Mouse (Mus musculus) midbrain, embryonic 16.5 days (tissue): ENCODE data around the gene Adipor1. TPM values are rescaled to one million over a fixed set of nuclear protein-coding genes. Genes with fewer than 3 reads are reported as not detected.

Experiments
- ATAC-seq: fragments of 200-750 bp; cut with Nextera tagmentation; 2 replicates; pipeline ENCODE4 v1.8.0; 2017; ENCODE audit warnings: moderate TSS enrichment
- H3K27ac ChIP-seq: fragments of 300-500 bp; sonication (generic); 2 replicates; pipeline ENCODE4 v1.5.1; 2014; ENCODE audit warnings: mild to moderate bottlenecking, low read length, mixed read lengths
- H3K27me3 ChIP-seq: fragments of 300-500 bp; sonication (generic); 2 replicates; pipeline ENCODE4 v1.6.1; 2014; ENCODE audit warnings: low read depth, low read length, mixed read lengths; ENCODE audit not compliant: control insufficient read depth, insufficient read depth
- H3K36me3 ChIP-seq: fragments of 300-500 bp; sonication (generic); 2 replicates; pipeline ENCODE4 v1.6.1; 2014; ENCODE audit warnings: mild to moderate bottlenecking, low read length, moderate library complexity, mixed read lengths; ENCODE audit not compliant: control insufficient read depth, insufficient read depth
- H3K4me1 ChIP-seq: fragments of 300-500 bp; sonication (generic); 2 replicates; pipeline ENCODE4 v1.6.1; 2014; ENCODE audit warnings: mild to moderate bottlenecking, low read length, mixed read lengths; ENCODE audit not compliant: control insufficient read depth, insufficient read depth
- H3K4me2 ChIP-seq: fragments of 300-500 bp; sonication (generic); 2 replicates; pipeline ENCODE4 v1.6.1; 2014; ENCODE audit warnings: mild to moderate bottlenecking, low read length, mixed read lengths
- H3K4me3 ChIP-seq: fragments of 300-500 bp; sonication (generic); 2 replicates; pipeline ENCODE4 v1.5.1; 2014; ENCODE audit warnings: low read depth, mild to moderate bottlenecking, low read length, moderate library complexity, mixed read lengths
- H3K9ac ChIP-seq: fragments of 300-500 bp; sonication (generic); 2 replicates; pipeline ENCODE4 v1.6.1; 2014; ENCODE audit warnings: low read depth, low read length, mixed read lengths
- H3K9me3 ChIP-seq: fragments of 300-500 bp; sonication (generic); replicated peaks from 2 replicates; pipeline ENCODE4 v1.6.1; 2014; ENCODE audit warnings: mild to moderate bottlenecking, low read length, mixed read lengths; ENCODE audit not compliant: control insufficient read depth, poor library complexity, severe bottlenecking
- WGBS: fragments of 180-500 bp; shearing (Covaris S2); extraction: QIAGEN DNeasy Blood & Tissue Kit; methylation state at CpG from one replicate; pipeline ENCODE4 v1.1.7; 2014; 5-methylcytosine and 5-hydroxymethylcytosine counted together
- polyA plus RNA-seq: library from polyadenylated mRNA; unstranded; fragments of >200 nt; fragmentation: Nextera tagmentation; extraction: Ambion mirVana; gene quantifications from 2 replicates; pipeline ENCODE4 v1.2.1, GENCODE M21; 2015

The Adipor1 gene
- polyA plus RNA-seq, result 77.1 and 82.6 TPM in 2 replicates

- under 1% methylated on average over 64 of the region's 77 CpGs for WGBS
- Histone ChIP-seq H3K9ac (peak within 1 kb of the TSS; percentile 81), H3K27ac (peak within 1 kb of the TSS; percentile 89), H3K9me3 (no peaks in the 10 kb centered on the region), H3K4me3 (peak within 1 kb of the TSS; percentile 74), H3K36me3 (no peaks in the 10 kb centered on the region), H3K4me2 (peak within 1 kb of the TSS; percentile 72), H3K27me3 (no peaks in the 10 kb centered on the region), H3K4me1 (peaks cover 34% of the 10 kb centered on the region)
- peak; percentile 100 for ATAC-seq
These were observed at the start of gene Adipor1 for GRCm38 (mm10) chr1:134415168-134415831. Adipor1 (plus strand) TSS chr1:134415378.

- Histone ChIP-seq H3K9me3 (no peaks in the 10 kb centered on the region), H3K4me3 (no peak overlapping the region), H3K27ac (no peak overlapping the region), H3K36me3 (no peaks in the 10 kb centered on the region), H3K4me2 (no peak overlapping the region), H3K4me1 (peaks cover 10% of the 10 kb centered on the region), H3K9ac (no peak overlapping the region), H3K27me3 (no peaks in the 10 kb centered on the region)
- 65% methylated on average over 5 of the region's 5 CpGs for WGBS
- no peak for ATAC-seq
These were observed 49.7 kb upstream of the Adipor1 start for GRCm38 (mm10) chr1:134365491-134365890.

- H3K27me3 ChIP-seq, result no peaks in the 10 kb centered on the region
- 54% methylated on average over 9 of the region's 9 CpGs for WGBS
- H3K9me3 ChIP-seq, result no peaks in the 10 kb centered on the region
- no peak overlapping the region for H3K4me2 ChIP-seq
- H3K27ac ChIP-seq, result no peak overlapping the region
- no peaks in the 10 kb centered on the region for H3K4me1 ChIP-seq
- H3K9ac ChIP-seq, result no peak overlapping the region
- no peaks in the 10 kb centered on the region for H3K36me3 ChIP-seq
- ATAC-seq, result no peak
- H3K4me3 ChIP-seq, result no peak overlapping the region
These were observed 46.3 kb upstream of the Adipor1 start for GRCm38 (mm10) chr1:134368777-134369337.

GRCm38 (mm10) chr1:134374124-134374523, 41.1 kb upstream of the Adipor1 start:
- WGBS, result 77% methylated on average over 2 of the region's 2 CpGs
- Histone ChIP-seq H3K9me3 (no peaks in the 10 kb centered on the region), H3K4me1 (no peaks in the 10 kb centered on the region), H3K27ac (no peak overlapping the region), H3K36me3 (no peaks in the 10 kb centered on the region), H3K4me3 (no peak overlapping the region), H3K9ac (no peak overlapping the region), H3K4me2 (no peak overlapping the region), H3K27me3 (no peaks in the 10 kb centered on the region)
- no peak for ATAC-seq

- WGBS, result 85% methylated on average over 2 of the region's 2 CpGs
- Histone ChIP-seq H3K9me3 (peaks cover 3% of the 10 kb centered on the region; the same call in 1 of the 2 replicates), H3K4me2 (no peak overlapping the region), H3K36me3 (no peaks in the 10 kb centered on the region), H3K4me1 (peaks cover 13% of the 10 kb centered on the region), H3K27me3 (no peaks in the 10 kb centered on the region), H3K4me3 (no peak overlapping the region), H3K9ac (no peak overlapping the region), H3K27ac (no peak overlapping the region)
- no peak for ATAC-seq
These were observed 34.1 kb upstream of the Adipor1 start for GRCm38 (mm10) chr1:134381051-134381450.

- Histone ChIP-seq H3K36me3 (no peaks in the 10 kb centered on the region), H3K9me3 (peaks cover 3% of the 10 kb centered on the region; the same call in 1 of the 2 replicates), H3K4me2 (peak overlapping the region; percentile 59), H3K9ac (peak overlapping the region; percentile 36; the same call in 1 of the 2 replicates), H3K4me1 (peaks cover 13% of the 10 kb centered on the region), H3K4me3 (peak overlapping the region; percentile 34), H3K27me3 (no peaks in the 10 kb centered on the region), H3K27ac (no peak overlapping the region)
- WGBS, result 14% methylated on average over 19 of the region's 19 CpGs
- ATAC-seq, result no peak
These were observed 33.2 kb upstream of the Adipor1 start for GRCm38 (mm10) chr1:134381795-134382625.

GRCm38 (mm10) chr1:134384581-134384980, 30.6 kb upstream of the Adipor1 start:
- no peak overlapping the region for H3K4me2 ChIP-seq
- 88% methylated on average over 4 of the region's 4 CpGs for whole genome bisulfite sequencing
- H3K4me1 ChIP-seq, result peaks cover 13% of the 10 kb centered on the region
- no peaks in the 10 kb centered on the region for H3K36me3 ChIP-seq
- H3K27me3 ChIP-seq, result no peaks in the 10 kb centered on the region; the same call in 1 of the 2 replicates
- H3K4me3 ChIP-seq, result no peak overlapping the region
- peaks cover 3% of the 10 kb centered on the region; the same call in 1 of the 2 replicates for H3K9me3 ChIP-seq
- ATAC-seq, result no peak
- H3K9ac ChIP-seq, result no peak overlapping the region
- no peak overlapping the region for H3K27ac ChIP-seq

- no peak overlapping the region for H3K4me2 ChIP-seq
- ATAC-seq, result no peak
- no peaks in the 10 kb centered on the region for H3K36me3 ChIP-seq
- H3K27ac ChIP-seq, result no peak overlapping the region
- no peak overlapping the region for H3K9ac ChIP-seq
- no peak overlapping the region for H3K4me3 ChIP-seq
- H3K27me3 ChIP-seq, result no peaks in the 10 kb centered on the region; the same call in 1 of the 2 replicates
- peaks cover 13% of the 10 kb centered on the region for H3K4me1 ChIP-seq
- peaks cover 3% of the 10 kb centered on the region; the same call in 1 of the 2 replicates for H3K9me3 ChIP-seq
These were observed 30.0 kb upstream of the Adipor1 start for GRCm38 (mm10) chr1:134385176-134385575.
